Mouse (Mus musculus) small intestine, adult 2 months (tissue): ENCODE measurements at regions not wholly inside any gene's neighbourhood (a gene's known extent, or its start where the extent isn't known, plus 50 kb on each side); places are given as distances from the start of the nearest gene placed in this dataset.

Experiments used
- CTCF ChIP-seq: fragments of 200-500 bp; IDR thresholded peaks from 2 replicates; pipeline ENCODE4 v1.5.1; 2012; ENCODE audit warnings: low read depth, mild to moderate bottlenecking, control low read depth, inconsistent platforms, low read length, moderate library complexity, mixed read lengths; ENCODE audit not compliant: insufficient replicate concordance, insufficient read length; ENCODE audit errors: extremely low read depth
- POLR2A ChIP-seq: fragments of 200-500 bp; IDR thresholded peaks from 2 replicates; pipeline ENCODE4 v1.6.1; 2012; ENCODE audit warnings: low read depth, mild to moderate bottlenecking, control low read depth, inconsistent platforms, low read length, moderate library complexity

DNA sequence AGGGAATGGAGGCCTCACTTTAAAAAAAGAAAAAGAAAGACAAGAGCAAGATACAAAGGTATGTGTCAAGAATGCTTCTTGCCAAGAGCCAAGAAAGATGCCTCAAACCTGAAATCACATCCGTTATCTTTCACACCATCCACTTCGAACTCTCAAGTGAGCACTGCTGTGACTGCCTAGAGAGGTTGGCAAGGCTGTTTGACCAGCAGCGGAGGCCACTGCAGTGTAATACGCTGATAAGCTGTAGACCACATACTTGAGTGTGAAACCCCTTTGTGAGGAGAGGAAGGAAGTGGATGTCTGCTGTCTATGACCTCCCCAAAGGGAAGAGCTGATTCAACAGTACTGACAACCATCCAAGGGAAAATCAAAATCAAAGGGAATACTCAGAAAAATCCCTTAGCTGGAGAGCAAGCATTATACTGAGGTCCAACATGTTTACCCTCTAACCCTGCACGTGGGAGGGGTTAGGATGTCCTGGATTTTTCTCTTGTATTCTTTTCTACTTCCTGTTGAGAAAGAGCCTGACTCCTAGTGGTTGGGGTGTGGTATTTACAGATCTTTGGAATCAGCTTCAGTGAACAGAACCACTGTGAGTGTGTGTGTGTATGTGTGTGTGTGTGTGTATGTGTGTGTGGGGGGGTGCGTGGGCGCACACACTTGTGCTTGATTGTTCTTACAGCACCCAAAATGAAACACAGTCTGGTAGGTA is 81.5 kb upstream of the Cep85l start:
- TF ChIP-seq CTCF (no peak), POLR2A (no peak)
